Mouse (Mus musculus) cerebellum, adult 2 months (tissue): ENCODE measurements around the gene Tcea3.

Experiments
- CTCF ChIP-seq: fragments of 200-500 bp; IDR thresholded peaks from 2 replicates; pipeline ENCODE4 v1.5.1; 2011; ENCODE audit warnings: low read depth, mild to moderate bottlenecking, control low read depth, low read length, moderate library complexity, borderline replicate concordance; ENCODE audit not compliant: insufficient read depth
- POLR2A ChIP-seq: fragments of 200-500 bp; IDR thresholded peaks from 2 replicates; pipeline ENCODE4 v1.6.1; 2011; ENCODE audit warnings: low read length, control low read depth, borderline replicate concordance; ENCODE audit not compliant: insufficient read depth

GRCm38 (mm10) chr4:136259916-136260315 lies 12.4 kb downstream of the Tcea3 start:
- TF ChIP-seq CTCF (no peak), POLR2A (no peak)
